Mouse (Mus musculus) liver, embryonic 15.5 days (tissue): ENCODE data around the gene Vrk1. TPM values are rescaled to one million over a fixed set of nuclear protein-coding genes. Genes with fewer than 3 reads are reported as not detected.

Experiments
- ATAC-seq: fragments of 200-750 bp; cut with Nextera tagmentation; 2 replicates; pipeline ENCODE4 v1.8.0; 2017; ENCODE audit warnings: moderate number of reproducible peaks, mild to moderate bottlenecking, moderate library complexity; ENCODE audit not compliant: insufficient read depth
- H3K27ac ChIP-seq: fragments of 300-500 bp; sonication (generic); replicated peaks from 2 replicates; pipeline ENCODE4 v1.5.1; 2015; ENCODE audit warnings: mild to moderate bottlenecking, inconsistent platforms
- H3K27me3 ChIP-seq: fragments of 300-500 bp; sonication (generic); 2 replicates; pipeline ENCODE4 v1.6.1; 2015; ENCODE audit warnings: mild to moderate bottlenecking, inconsistent platforms
- H3K36me3 ChIP-seq: fragments of 300-500 bp; sonication (generic); replicated peaks from 2 replicates; pipeline ENCODE4 v1.6.1; 2015; ENCODE audit warnings: moderate library complexity, mild to moderate bottlenecking, inconsistent platforms
- H3K4me1 ChIP-seq: fragments of 300-500 bp; sonication (generic); replicated peaks from 2 replicates; pipeline ENCODE4 v1.6.1; 2015; ENCODE audit warnings: inconsistent platforms
- H3K4me2 ChIP-seq: fragments of 300-500 bp; sonication (generic); 2 replicates; pipeline ENCODE4 v1.6.1; 2015; ENCODE audit warnings: moderate library complexity, mild to moderate bottlenecking, inconsistent platforms
- H3K4me3 ChIP-seq: fragments of 300-500 bp; sonication (generic); replicated peaks from 2 replicates; pipeline ENCODE4 v1.5.1; 2015; ENCODE audit warnings: mild to moderate bottlenecking, inconsistent platforms
- H3K9ac ChIP-seq: fragments of 300-500 bp; sonication (generic); 2 replicates; pipeline ENCODE4 v1.6.1; 2015; ENCODE audit warnings: moderate library complexity, mild to moderate bottlenecking, inconsistent platforms
- H3K9me3 ChIP-seq: fragments of 300-500 bp; sonication (generic); replicated peaks from 2 replicates; pipeline ENCODE4 v1.6.1; 2016; ENCODE audit warnings: inconsistent platforms
- WGBS: fragments of 180-500 bp; shearing (Covaris S2); methylation state at CpG from one replicate; pipeline ENCODE4 v1.1.7; 2015; ENCODE audit warnings: mixed read lengths; ENCODE audit not compliant: insufficient replicate concordance; 5-methylcytosine and 5-hydroxymethylcytosine counted together
- polyA plus RNA-seq: library from polyadenylated mRNA; unstranded; fragments of >200 nt; fragmentation: Nextera tagmentation; extraction: Ambion mirVana; gene quantifications from 2 replicates; pipeline ENCODE4 v1.2.1, GENCODE M21; 2015

The Vrk1 gene
- polyA plus RNA-seq, 1 experiment from 2014 or later: 87.2 TPM

GRCm38 (mm10) chr12:106004719-106005118 is 5.3 kb upstream of the Vrk1 start:
- Histone ChIP-seq H3K9ac (no peak overlapping the region), H3K27me3 (no peaks in the 10 kb centered on the region; the same call in 1 of the 2 replicates), H3K4me3 (no peak overlapping the region), H3K36me3 (no peaks in the 10 kb centered on the region), H3K9me3 (no peaks in the 10 kb centered on the region), H3K4me2 (no peak overlapping the region), H3K27ac (0 out of 2 replicates have a peak overlapping the region, but pooled peaks have one; percentile 14), H3K4me1 (peaks cover 39% of the 10 kb centered on the region)
- 54% methylated on average over 6 of the region's 6 CpGs for WGBS
- no peak for ATAC-seq

- Histone ChIP-seq H3K4me3 (no peak overlapping the region), H3K36me3 (no peaks in the 10 kb centered on the region), H3K27ac (peak overlapping the region; percentile 63), H3K4me2 (peak overlapping the region; percentile 29; the same call in 1 of the 2 replicates), H3K9ac (no peak overlapping the region), H3K9me3 (no peaks in the 10 kb centered on the region), H3K27me3 (no peaks in the 10 kb centered on the region), H3K4me1 (peaks cover 43% of the 10 kb centered on the region)
- WGBS: 23% methylated on average over 6 of the region's 6 CpGs
- peak; percentile 23 for ATAC-seq
Measured at GRCm38 (mm10) chr12:106006218-106006617, 3.8 kb upstream of the Vrk1 start.

- Histone ChIP-seq H3K36me3 (0 out of 2 replicates have a peak, but pooled peaks cover under 1% of the 10 kb centered on the region), H3K4me3 (no peak overlapping the region), H3K4me1 (peaks cover 64% of the 10 kb centered on the region), H3K9me3 (no peaks in the 10 kb centered on the region), H3K9ac (no peak overlapping the region), H3K4me2 (no peak overlapping the region), H3K27ac (no peak overlapping the region), H3K27me3 (no peaks in the 10 kb centered on the region)
- 82% methylated on average over 22 of the region's 22 CpGs for WGBS
- ATAC-seq: no peak
Measured at GRCm38 (mm10) chr12:106008348-106009050, 1.5 kb upstream of the Vrk1 start.

GRCm38 (mm10) chr12:106009122-106009870 is 732 bp upstream of the Vrk1 start:
- H3K9ac ChIP-seq: no peak overlapping the region
- peaks cover 64% of the 10 kb centered on the region for H3K4me1 ChIP-seq
- H3K36me3 ChIP-seq: peaks cover 9% of the 10 kb centered on the region; the same call in 1 of the 2 replicates
- H3K27me3 ChIP-seq: no peaks in the 10 kb centered on the region
- WGBS: 75% methylated on average over 12 of the region's 12 CpGs
- H3K27ac ChIP-seq: no peak overlapping the region
- no peaks in the 10 kb centered on the region for H3K9me3 ChIP-seq
- peak overlapping the region; percentile 75 for H3K4me2 ChIP-seq
- H3K4me3 ChIP-seq: peak overlapping the region; percentile 97
- ATAC-seq: no peak

- Histone ChIP-seq H3K27ac (no peak overlapping the region), H3K9ac (no peak overlapping the region), H3K27me3 (no peaks in the 10 kb centered on the region), H3K4me3 (peak overlapping the region; percentile 97; the same call in 1 of the 2 replicates), H3K36me3 (peaks cover 21% of the 10 kb centered on the region), H3K4me1 (peaks cover 52% of the 10 kb centered on the region), H3K9me3 (no peaks in the 10 kb centered on the region), H3K4me2 (peak overlapping the region; percentile 75)
- WGBS: 75% methylated on average over 2 of the region's 2 CpGs
- ATAC-seq: no peak
Measured at GRCm38 (mm10) chr12:106012161-106012560, 2.1 kb downstream of the Vrk1 start.

- peaks cover 64% of the 10 kb centered on the region for H3K4me1 ChIP-seq
- H3K4me2 ChIP-seq: peak overlapping the region; percentile 15
- H3K9ac ChIP-seq: no peak overlapping the region
- peak overlapping the region; percentile 3; the same call in 1 of the 2 replicates for H3K27ac ChIP-seq
- no peak overlapping the region for H3K4me3 ChIP-seq
- H3K27me3 ChIP-seq: no peaks in the 10 kb centered on the region
- ATAC-seq: no peak
- no peaks in the 10 kb centered on the region for H3K9me3 ChIP-seq
- peaks cover 38% of the 10 kb centered on the region for H3K36me3 ChIP-seq
- whole genome bisulfite sequencing: 69% methylated on average over 12 of the region's 12 CpGs
Measured at GRCm38 (mm10) chr12:106016265-106017012, 6.4 kb downstream of the Vrk1 start.

- Histone ChIP-seq H3K4me3 (no peak overlapping the region), H3K9me3 (no peaks in the 10 kb centered on the region), H3K4me2 (no peak overlapping the region), H3K4me1 (peaks cover 80% of the 10 kb centered on the region), H3K27ac (no peak overlapping the region), H3K9ac (no peak overlapping the region), H3K27me3 (no peaks in the 10 kb centered on the region), H3K36me3 (peaks cover 39% of the 10 kb centered on the region)
- ATAC-seq: no peak
- WGBS: 78% methylated on average over 4 of the region's 4 CpGs
Measured at GRCm38 (mm10) chr12:106020063-106020462, 10.0 kb downstream of the Vrk1 start.

GRCm38 (mm10) chr12:106023652-106024051 is 13.6 kb downstream of the Vrk1 start:
- no peak for ATAC-seq
- H3K27ac ChIP-seq: peak overlapping the region; percentile 83
- WGBS: 43% methylated on average over 9 of the region's 9 CpGs

GRCm38 (mm10) chr12:106025416-106025815 is 15.4 kb downstream of the Vrk1 start:
- peak overlapping the region; percentile 39 for H3K4me3 ChIP-seq
- peak; percentile 59 for ATAC-seq

More at GRCm38 (mm10) chr12:106023652-106024051, 13.6 kb downstream of the Vrk1 start:
- Histone ChIP-seq H3K4me2 (no peak overlapping the region), H3K36me3 (peaks cover 33% of the 10 kb centered on the region), H3K9ac (0 out of 2 replicates have a peak overlapping the region, but pooled peaks have one; percentile 3), H3K4me3 (no peak overlapping the region), H3K9me3 (no peaks in the 10 kb centered on the region), H3K4me1 (peaks cover 93% of the 10 kb centered on the region), H3K27me3 (no peaks in the 10 kb centered on the region)

GRCm38 (mm10) chr12:106026385-106027134 is 16.5 kb downstream of the Vrk1 start:
- peaks cover 22% of the 10 kb centered on the region for H3K36me3 ChIP-seq
- ATAC-seq: peak; percentile 92
- H3K27me3 ChIP-seq: no peaks in the 10 kb centered on the region
- WGBS: 18% methylated on average over 16 of the region's 16 CpGs
- peak overlapping the region; percentile 30; the same call in 1 of the 2 replicates for H3K9ac ChIP-seq
- H3K9me3 ChIP-seq: no peaks in the 10 kb centered on the region
- peaks cover 96% of the 10 kb centered on the region for H3K4me1 ChIP-seq
- peak overlapping the region; percentile 91 for H3K27ac ChIP-seq
- peak overlapping the region; percentile 80 for H3K4me2 ChIP-seq
- peak overlapping the region; percentile 38 for H3K4me3 ChIP-seq

More at GRCm38 (mm10) chr12:106025416-106025815, 15.4 kb downstream of the Vrk1 start:
- WGBS: 40% methylated on average over 6 of the region's 6 CpGs
- Histone ChIP-seq H3K4me2 (peak overlapping the region; percentile 80), H3K36me3 (peaks cover 29% of the 10 kb centered on the region), H3K9me3 (no peaks in the 10 kb centered on the region), H3K9ac (0 out of 2 replicates have a peak overlapping the region, but pooled peaks have one; percentile 23), H3K27me3 (no peaks in the 10 kb centered on the region), H3K27ac (peak overlapping the region; percentile 83), H3K4me1 (peaks cover 96% of the 10 kb centered on the region)
